Mouse (Mus musculus): ENCODE results near the gene Greb1. TPM values are rescaled to one million over a fixed set of nuclear protein-coding genes. Genes with fewer than 3 reads are reported as not detected.
A peak's percentile ranks its signal among the peaks of the same experiment; 100 is the strongest.

The Greb1 gene
- total RNA-seq, 2 experiments from 2014 or later = 0.86 to 1.1 TPM

DNA sequence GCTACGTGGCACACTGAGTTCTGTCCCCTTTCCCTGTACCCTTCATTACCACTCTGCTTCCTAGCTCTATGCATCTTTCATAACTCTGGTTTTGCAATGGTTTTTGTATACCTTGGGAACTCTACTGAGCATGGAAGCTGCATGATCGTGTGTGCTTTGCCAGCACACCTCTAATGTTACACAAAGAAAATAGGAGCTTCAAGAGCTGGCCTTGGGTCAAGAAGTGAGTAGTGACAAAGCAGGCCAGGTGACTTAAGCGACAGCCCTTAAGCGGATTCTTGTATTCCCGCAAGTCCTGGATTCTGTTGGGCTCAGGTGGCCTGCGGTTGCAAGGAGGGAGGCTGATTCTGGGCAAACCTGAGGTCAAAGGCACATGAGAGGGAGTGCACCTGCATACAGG lies 152.4 kb downstream of the Greb1 start:
- intact Hi-C loops (cut with DNase I) = no loop called here
- no peak for DNase-seq

DNA sequence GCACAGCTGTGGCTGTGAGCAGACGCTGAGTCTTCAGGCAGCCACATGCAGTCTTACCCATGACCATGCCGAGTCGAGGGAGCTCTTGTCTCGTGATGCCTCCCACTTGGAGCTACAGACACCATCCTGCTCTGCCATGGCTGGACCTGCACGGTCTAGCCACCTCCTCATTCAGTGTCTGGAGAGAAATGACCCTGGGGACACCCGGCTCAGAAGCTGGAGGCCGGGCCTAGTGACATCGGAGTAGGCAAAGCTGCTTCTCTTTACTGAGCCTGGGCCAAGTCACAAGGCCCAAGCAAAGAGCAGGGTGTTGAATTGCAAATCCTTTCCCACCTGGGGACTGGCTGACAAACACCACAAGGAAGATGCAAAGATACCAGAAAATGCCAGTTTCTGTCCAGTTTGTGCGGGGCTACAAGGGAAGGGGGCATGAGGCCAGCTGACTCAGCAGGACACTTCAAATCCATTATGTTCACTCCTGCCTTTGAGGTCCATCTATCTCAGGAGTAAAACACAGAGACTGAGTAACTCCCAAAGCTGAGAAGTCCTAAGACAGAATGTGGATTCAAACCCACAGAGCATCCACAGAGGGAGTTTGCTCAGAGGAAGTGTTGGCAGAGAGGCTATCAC lies 153.8 kb downstream of the Greb1 start:
- DNase-seq = peak; percentile 39 to 54
- intact Hi-C loops (cut with DNase I) = no loop called here

DNA sequence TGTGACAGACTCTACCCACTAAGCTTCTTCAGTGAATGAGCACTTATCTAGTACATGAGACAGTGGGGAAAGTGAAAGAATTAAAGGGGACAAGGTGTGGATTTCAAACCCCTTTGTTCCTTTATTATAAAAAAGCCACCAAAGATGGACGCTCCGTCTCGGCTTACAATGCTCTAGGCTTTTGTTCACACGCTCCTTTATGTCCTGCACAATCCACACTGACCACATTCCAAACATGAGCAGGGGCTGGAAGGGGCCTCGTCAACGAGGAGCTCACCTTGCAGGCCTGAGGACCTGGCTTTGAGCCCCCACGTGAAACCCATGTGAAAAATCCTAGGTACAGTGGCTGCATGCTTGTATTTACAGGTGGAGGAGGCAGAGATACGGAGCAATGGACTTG lies 156.0 kb downstream of the Greb1 start:
- DNase-seq = no peak
- intact Hi-C loops (cut with DNase I) = no loop called here

- DNase-seq = peak; percentile 67 to 75
- intact Hi-C loops (cut with DNase I) = no loop called here
These were observed 157.0 kb downstream of the Greb1 start for GRCm38 (mm10) chr12:16643508-16644345.

- intact Hi-C loops (cut with DNase I) = no loop called here
- DNase-seq = peak in 1 of 2 experiments; percentile 25
These were observed 158.7 kb downstream of the Greb1 start for GRCm38 (mm10) chr12:16642000-16642399.

GRCm38 (mm10) chr12:16640075-16640474 lies 160.6 kb downstream of the Greb1 start:
- DNase-seq = peak; percentile 41 to 52
- intact Hi-C loops (cut with DNase I) = no loop called here

- intact Hi-C loops (cut with DNase I) = no loop called here
- DNase-seq = no peak
These were observed 161.5 kb downstream of the Greb1 start for GRCm38 (mm10) chr12:16639078-16639771.

- intact Hi-C loops (cut with DNase I) = no loop called here
- no peak for DNase-seq
These were observed 164.9 kb downstream of the Greb1 start for GRCm38 (mm10) chr12:16635816-16636215.

DNA sequence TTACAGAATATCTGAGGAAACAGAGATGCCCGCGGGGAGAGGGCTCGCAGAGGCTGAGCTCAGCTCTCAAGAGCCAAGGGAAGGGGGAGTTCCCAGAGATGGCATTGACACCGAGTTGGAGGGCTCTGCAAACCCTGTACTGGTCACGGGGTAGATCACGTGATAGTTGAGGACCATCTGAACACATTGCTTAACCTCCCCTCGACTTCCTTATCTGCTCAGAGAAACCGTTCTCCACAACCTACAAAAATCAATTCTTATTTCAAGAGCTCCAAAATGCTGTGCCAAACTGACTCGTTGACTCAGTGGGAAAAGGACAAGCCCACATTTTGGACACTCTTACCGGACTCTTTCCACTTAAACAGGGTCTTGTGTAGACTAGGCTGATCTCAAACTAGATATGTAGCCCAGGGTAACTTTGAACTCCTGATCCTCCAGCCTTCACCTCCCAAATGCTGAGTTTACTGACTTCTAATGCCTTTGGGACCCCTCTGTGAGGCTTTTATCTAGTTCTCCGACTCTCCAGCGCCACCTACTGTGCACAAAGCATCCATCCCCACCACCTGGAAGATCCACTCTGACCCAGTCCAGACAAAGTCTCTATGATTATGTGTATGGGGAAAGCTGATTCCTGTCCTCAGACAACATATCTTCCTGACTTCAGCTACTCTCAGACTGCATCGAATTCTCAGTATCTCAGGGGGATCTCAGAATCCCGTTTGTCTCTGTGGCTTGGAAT lies 166.4 kb downstream of the Greb1 start:
- intact Hi-C loops (cut with DNase I) = loop anchor here (5.0 kb wide), 1 partner anchor 67 kb away; no protein-coding TSS in a partner anchor
- DNase-seq = peak in 1 of 2 experiments; percentile 38

GRCm38 (mm10) chr12:16633235-16633634 lies 167.5 kb downstream of the Greb1 start:
- intact Hi-C loops (cut with DNase I) = loop anchor here (5.0 kb wide), 1 partner anchor 66 kb away; no protein-coding TSS in a partner anchor
- DNase-seq = no peak

GRCm38 (mm10) chr12:16631423-16631822 lies 169.3 kb downstream of the Greb1 start:
- DNase-seq = no peak
- intact Hi-C loops (cut with DNase I) = loop anchor here (5.0 kb wide), 1 partner anchor 64 kb away; no protein-coding TSS in a partner anchor

- no peak for DNase-seq
- intact Hi-C loops (cut with DNase I) = loop anchor here (5.0 kb wide), 1 partner anchor 64 kb away; no protein-coding TSS in a partner anchor
These were observed 169.9 kb downstream of the Greb1 start for GRCm38 (mm10) chr12:16630866-16631185.

DNA sequence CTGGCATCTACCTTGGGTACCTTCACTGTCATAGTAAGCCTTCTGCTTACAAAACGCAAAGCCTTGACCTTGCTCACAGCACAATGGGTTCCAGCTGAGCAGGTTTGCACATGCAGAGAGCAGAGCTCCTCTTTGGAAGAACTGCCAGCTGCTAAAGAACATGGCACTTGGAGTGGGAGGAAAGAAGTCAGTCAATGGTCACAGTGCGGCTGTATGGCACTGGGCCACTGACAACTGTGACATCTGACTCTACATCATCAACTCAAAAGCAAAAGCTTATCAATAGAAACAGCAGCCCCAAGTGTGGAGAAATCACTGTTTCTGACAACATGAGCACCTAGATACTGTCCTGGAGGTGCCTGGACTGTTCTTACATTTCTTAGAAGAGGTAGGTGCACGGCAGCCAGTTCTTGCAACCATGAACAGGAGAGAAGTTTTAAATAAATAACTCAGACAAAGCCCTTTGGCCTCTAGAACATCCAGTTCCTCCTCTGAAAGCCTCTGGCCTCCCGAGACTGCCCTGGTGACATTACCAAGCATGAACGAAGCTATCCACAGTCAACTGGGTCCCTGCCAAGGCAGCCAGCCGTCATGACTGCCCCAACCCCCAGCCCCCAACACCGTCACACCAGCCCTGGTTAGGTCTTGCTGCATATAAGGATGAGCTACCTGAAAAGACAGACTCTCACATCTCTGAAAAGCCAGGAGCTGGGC lies 170.4 kb downstream of the Greb1 start:
- peak in 1 of 2 experiments; percentile 45 for DNase-seq
- intact Hi-C loops (cut with DNase I) = loop anchor here (5.0 kb wide), 1 partner anchor 63 kb away; no protein-coding TSS in a partner anchor

Small RNA genes within 50 kb of the gene (microRNA-seq; reads per million reads assigned to microRNA genes)
- 0 reads per million in 2 experiments for gene Gm44305

Other genes with a start within 250 kb of the Greb1 start
- gene Lpin1, start 189.9 kb downstream of the Greb1 start, total RNA-seq (2021) = 100 to 1,000 TPM; 227 to 246 TPM
- gene Ntsr2, start 147.5 kb downstream of the Greb1 start, total RNA-seq (2021) = 1 to 10 TPM; 2.2 to 2.6 TPM
- gene E2f6, start 10.1 kb upstream of the Greb1 start, total RNA-seq (2021) = 100 to 1,000 TPM; 116 to 120 TPM
- 10 to 100 TPM; 75.7 to 78.2 TPM for gene Rock2, start 94.0 kb upstream of the Greb1 start, total RNA-seq (2021)
- 1 to 10 TPM; 1.4 to 1.7 TPM for gene Pqlc3, start 199.5 kb upstream of the Greb1 start, total RNA-seq (2021)
- gene 2410004P03Rik, start 210.8 kb upstream of the Greb1 start, total RNA-seq (2021) = not detected

Data from gastrocnemius, postnatal 36 days (tissue).